Mouse (Mus musculus) forelimb bud, embryonic 11.5 days (tissue): Measurements from ENCODE around the gene Efhd1.

ENCODE experiments used
- DNase-seq: peaks from one replicate; pipeline ENCODE4 v3.0.0-alpha.2; 2012; ENCODE audit warnings: low read depth, low spot score

Gene Efhd1

DNA sequence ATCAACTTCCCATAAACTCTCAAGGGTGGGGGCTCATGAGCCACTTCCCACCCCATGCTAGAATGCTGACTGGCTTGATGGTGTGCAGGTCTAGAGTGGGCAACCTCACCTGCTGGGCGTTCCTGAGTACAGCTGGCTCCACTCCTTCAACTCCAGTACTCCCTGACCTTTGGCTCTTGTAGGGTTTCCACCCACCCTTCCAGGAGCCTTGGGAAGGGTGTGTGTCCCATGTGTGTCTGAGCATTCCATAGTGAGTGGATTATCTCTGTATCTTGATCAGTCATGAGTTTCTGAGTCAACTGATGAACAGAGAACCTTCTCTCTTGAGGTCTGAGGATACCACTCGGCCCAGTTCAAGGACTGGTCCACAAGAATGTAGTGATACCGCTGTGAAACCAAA lies 44.8 kb downstream of the Efhd1 start:
- DNase-seq: no peak

DNA sequence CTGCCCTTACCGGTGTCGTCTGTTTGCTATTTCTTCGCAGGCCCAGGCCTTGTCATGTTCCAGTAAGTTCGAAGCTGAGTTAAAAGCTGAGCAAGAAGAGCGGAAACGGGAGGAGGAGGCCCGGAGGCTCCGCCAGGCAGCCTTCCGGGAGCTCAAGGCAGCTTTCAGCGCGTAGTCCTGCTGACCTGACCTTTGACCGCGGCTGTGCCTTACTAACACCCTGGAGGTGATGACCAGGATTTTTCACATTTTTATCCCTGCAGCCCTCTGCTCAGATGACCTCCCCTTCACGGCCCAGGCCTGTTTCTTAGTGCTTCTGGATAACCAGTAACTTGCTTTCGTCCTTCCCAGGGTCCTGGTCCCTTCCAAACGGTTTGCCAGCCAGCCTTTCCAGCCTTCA lies 45.5 kb downstream of the Efhd1 start:
- no peak for DNase-seq

DNA sequence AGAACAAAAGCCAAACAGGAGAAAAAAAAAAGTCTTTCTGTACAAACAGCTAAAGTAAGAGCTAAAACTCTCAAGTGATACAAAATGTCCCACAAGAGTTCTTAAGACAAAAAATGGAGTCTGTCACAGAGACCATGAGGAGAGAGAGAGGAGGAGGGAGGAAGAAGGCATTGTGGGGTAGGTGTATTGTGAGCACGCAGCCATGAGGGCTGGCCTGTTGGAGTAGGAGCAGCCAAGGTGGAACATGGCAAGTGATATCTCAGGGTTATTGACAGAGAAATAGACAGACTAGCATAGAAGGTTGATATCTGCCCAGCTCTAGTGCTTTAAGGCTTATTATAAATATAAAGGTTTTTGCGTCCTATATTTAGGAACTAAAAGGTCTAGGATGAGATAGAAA lies 48.5 kb downstream of the Efhd1 start:
- no peak for DNase-seq

DNA sequence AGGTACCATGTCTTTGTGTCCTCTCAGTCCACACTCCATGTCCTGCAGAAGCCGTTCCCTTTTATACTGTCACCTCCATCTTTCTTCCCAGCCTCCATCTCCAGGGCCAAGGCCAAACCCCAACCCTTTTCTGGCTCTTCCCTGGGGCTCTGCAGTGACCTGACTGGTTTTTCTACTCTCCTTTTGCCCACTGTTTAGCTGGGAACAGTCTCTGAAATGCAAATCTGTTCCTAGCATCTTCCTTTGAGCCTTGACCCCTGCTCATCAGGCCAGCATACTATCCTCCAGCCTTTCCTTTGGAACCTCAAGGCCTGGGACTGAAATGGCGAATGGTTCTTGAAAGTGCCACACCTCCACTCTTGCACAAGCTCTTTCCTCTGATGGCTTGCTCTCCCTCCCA lies 49.0 kb downstream of the Efhd1 start:
- DNase-seq: no peak

DNA sequence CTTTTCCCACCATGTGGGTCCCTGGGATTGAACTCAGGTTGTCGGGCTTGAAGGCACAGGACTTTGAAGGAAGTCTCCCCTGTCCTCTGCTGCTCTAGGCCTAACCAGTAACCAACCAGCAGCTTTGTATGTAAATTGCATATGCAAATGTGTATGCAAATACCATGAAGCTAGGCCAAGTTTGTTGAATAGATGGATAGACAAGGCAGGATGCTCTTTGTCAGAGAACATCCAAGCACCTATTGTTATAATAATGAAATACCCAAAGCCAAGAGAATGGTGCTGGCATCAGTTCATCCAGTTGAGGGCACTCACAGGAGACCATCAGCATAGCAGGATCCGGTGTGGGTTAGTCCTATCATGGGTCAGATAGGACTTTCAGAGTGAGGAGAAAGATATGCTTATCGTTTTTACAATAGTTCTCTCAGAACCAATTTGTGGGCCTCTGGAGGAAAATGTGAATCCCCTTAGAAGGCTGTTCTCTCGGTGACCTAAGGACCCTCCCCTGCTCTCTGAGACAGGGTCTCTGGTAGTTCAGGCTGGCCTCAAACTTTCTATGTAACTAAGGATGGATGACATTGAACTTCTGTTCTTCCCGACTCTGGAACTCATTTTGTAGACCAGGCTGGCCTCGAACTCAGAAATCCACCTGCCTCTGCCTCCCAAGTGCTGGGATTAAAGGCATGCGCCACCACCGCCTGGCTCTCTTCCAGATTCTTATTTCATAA lies 49.8 kb downstream of the Efhd1 start:
- DNase-seq: no peak

DNA sequence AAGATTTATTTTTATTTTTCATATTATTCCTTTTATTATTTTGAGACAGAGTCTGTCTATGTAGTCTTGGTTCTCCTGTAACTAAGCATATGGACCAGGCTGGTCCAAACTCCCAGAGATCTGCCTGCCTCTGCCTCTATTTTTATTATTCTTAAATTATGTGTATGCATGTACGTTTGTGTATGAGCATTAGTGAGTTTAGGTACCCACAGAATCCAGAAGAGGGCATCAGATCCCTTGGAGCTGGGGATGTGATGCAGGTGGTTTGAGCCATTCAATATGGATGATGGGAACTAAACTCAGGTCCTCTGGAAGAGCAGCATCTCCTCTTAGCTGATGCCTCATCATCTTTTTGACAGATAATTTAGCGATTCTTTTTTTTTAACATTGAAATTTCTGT lies 51.3 kb downstream of the Efhd1 start:
- DNase-seq: no peak

DNA sequence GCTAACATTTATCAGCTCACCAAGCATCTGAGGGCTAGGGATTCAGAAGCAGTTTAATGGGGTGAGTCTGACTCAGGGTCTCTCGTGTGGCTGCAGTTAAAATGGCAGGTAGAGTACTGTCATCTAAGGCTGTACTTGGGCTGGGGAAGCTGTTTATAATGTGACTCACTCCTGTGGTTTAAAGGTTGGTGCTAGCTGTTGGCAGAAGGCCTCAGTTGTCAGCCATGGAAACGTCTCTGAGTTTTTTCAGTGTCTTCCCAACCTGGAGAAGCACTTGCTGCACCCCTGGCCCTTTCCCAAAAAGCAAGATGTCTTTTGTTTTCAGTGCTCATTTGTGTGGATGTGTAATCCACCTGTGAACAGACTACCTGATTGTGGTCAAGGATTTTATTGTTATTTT lies 51.7 kb downstream of the Efhd1 start:
- DNase-seq: no peak

DNA sequence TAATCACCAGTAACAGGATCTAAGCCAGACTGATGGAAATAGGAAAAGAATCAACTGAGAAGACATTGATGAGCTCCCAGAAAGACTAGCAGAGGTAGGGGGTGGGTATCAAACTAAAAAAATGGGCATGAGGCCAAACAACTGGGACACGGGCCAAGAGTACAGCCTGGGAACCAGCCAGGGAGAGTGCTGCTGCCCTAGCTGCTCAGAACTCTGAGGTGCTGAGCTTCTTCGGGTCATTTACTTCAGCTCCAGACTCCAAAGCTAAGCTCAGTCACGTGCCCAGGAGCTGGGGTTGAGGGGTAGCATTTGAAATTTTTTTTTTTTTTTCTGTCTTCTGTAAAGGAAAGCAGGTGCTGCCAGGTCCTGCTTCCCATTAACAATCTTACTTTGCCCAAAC lies 52.5 kb downstream of the Efhd1 start:
- DNase-seq: no peak

DNA sequence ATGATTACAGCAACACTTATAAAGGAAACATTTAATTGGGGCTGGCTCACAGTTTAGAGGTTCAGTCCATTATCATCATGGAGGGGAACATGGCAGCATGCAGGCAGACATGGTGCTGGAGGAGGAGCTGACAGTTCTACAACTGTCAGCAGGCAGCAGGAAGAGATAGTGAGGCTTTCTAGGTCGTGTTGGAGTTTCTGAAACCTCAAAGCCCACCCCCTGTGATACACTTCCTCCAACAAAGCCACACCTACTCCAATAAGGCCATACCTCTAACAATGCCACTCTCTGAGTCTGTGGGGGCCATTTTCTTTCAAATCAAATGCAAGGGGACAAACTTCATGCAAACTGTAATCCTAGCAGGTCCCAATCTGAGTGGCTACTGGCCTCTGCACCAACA lies 56.9 kb downstream of the Efhd1 start:
- DNase-seq: no peak

DNA sequence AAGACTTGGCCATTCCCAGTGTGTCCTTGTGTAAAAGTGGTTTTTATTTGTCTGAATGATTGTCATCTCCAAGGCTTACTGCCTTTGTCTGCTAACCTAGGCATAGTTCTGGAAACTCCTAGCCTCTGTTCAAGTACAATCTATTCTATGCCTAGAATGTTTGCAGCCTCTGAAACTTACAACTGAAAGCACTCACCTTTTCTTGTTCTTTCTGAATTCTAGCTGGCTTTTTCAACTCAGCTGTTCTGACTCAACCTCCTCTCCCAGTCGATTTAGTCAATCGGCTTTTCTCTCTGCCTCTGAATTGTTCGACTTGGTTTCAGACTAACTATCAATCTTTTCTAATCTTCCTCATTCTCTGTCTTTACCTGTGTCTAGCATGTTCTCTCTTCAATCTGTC lies 58.6 kb downstream of the Efhd1 start:
- no peak for DNase-seq

DNA sequence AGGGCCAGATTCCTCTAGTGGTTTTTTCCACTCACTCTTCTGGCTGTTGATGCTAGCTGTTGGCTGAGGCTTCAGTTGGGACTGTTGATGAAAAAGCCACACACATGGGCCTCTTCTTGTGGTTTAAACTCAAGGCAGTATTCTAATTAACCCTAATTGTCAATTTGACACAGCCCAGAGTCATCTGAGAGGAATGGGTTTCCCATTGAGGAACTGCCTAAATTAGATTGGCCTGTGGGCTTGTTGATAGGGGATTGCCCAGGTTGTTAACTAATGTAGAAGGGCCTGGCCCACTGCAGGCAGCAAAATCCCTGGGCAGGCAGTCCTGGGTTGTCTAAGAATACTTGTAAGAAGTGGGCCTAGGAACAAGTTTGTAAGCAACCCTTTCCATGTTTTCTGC lies 60.5 kb downstream of the Efhd1 start:
- DNase-seq: no peak

DNA sequence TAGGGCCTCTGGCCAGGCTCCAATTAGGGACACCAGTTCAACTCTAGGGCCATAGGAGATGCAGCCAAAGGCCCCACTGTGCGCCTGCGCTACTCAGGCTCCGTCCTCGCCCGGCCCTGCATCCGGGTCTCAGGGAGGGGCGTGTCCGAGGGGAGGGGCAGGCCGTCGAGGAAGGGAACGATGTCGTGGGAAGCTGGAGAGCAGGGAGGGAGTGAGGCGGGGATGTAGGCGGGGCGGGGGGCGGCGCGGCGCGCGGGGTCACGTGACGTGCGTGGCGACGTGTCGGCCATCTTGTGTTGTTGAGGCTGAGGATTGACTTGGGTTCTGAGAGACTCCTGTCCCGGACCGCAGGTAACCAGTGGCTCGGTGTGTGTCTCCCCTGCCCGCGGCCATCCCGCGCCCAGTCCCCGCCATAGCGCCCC lies 62.6 kb downstream of the Efhd1 start, which contains the start of gene Gigyf2:
Gene Gigyf2, plus strand, starts transcription at position 257 of the 422 bp plus-strand sequence.
- peak; percentile 94 for DNase-seq

DNA sequence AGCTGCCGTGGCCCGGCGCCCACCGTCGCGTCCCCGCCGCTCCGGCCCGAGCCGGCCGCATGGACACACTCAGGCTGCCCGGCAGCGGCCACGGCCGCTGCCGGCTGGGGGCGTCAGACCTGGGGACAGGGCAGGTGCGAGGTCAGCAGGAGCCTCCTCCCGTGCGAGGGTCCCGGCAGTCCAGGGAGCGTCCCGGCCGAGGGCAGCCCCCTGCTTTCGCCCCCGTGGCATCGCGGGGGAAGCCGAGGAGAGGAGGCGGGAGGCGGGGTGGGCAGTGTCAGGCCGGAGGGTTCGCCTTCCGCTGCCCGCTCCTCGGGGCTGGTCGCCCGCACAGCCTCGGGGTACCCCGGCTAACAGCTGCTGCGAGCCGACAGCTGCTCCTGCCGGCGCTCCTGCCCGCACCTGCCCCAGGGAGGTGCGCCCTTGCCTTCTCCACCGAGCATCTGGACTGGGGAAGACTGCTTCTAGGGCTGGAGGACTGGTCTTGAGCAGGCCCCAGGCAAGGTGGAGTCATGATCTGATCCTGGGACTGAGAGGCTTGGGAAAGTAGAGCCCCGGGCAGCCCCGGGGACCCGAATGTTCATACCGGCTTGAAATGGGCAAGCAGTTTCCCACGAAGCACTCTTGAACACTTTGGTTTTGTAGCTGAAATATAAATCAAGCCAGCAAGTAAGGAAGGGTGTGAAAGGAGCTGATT lies 63.1 kb downstream of the Efhd1 start:
- DNase-seq: peak; percentile 11

DNA sequence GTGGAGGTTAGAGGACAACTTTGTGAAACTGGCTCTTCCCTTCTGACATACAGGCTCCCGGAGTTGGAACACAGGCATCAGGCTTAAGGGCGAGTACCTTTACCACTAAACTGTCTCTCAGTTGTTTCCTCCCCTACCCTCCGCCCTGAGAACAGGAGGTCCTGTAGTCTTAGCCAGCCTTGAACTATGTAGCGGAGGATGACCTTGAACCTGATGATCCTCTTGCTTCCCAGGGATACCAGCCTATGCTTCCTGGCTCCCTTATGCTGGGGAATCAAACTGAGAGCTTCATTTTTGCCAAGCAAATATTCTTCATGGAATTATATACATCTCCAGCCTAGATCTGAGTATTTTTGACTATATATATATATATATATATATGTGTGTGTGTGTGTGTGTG lies 67.6 kb downstream of the Efhd1 start:
- no peak for DNase-seq

DNA sequence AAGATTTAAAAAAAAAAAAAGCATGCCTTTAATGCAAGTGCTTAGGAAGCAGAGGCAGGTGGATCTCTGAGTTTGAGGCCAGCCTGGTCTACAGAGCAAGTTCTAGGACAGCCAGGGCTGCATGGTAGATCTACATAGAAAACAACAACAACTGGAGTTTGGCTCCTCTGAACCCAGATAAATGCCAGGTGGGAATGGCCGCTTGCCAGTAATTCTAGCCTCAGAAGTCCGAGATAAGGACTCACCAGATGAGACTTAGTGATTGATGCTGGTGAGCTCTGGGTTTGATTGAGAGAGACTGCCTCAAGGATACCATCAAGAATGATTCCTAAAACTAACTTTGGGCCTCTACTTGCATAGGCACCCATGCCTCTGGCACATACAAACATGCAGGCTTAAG lies 86.4 kb downstream of the Efhd1 start:
- no peak for DNase-seq

DNA sequence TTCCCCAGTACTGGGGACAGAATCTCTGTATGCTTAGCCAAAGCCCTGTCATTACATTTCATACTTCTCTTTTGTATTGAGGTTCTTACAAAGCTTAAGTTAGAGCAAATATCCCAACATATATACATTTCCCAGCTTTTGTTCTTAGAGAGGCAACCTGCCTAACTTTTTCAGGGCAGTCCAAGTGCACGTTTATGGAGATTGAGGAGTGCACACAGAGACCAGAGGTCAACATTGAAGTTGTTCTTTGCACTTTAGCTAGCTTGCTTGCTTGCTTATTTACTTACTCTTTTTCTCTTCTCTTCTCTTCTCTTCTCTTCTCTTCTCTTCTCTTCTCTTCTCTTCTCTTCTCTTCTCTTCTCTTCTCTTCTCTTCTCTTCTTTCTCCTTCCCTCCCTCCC lies 96.1 kb downstream of the Efhd1 start:
- no peak for DNase-seq
